Mouse (Mus musculus) G1E (cell line): ENCODE results near the gene Phactr3. TPM values are rescaled to one million over a fixed set of nuclear protein-coding genes. Genes with fewer than 3 reads are reported as not detected.

Experiments
- ATAC-seq: 2 replicates; pipeline ENCODE4 v1.8.0; 2016; ENCODE audit warnings: mild to moderate bottlenecking; ENCODE audit not compliant: insufficient number of reproducible peaks, poor library complexity, low FRiP score, severe bottlenecking; ENCODE audit errors: extremely low read depth
- DNase-seq: peaks from one replicate; pipeline ENCODE4 v3.0.0; 2012; ENCODE audit warnings: low spot score
- H3K27me3 ChIP-seq: 2 replicates; pipeline ENCODE4 v1.6.1; 2012; ENCODE audit warnings: mild to moderate bottlenecking, low read length, inconsistent platforms; ENCODE audit not compliant: insufficient read depth
- H3K36me3 ChIP-seq: replicated peaks from 2 replicates; pipeline ENCODE3; 2012; ENCODE audit warnings: mild to moderate bottlenecking, inconsistent platforms
- H3K4me1 ChIP-seq: 2 replicates; pipeline ENCODE4 v1.6.1; 2012; ENCODE audit warnings: low read depth, low read length, inconsistent platforms, mixed read lengths; ENCODE audit not compliant: insufficient read depth
- H3K4me3 ChIP-seq: 2 replicates; pipeline ENCODE4 v1.5.1; 2012; ENCODE audit warnings: low read depth, mild to moderate bottlenecking, inconsistent platforms, low read length, moderate library complexity, mixed read lengths
- H3K9me3 ChIP-seq: replicated peaks from 2 replicates; pipeline ENCODE4 v1.6.1; 2012; ENCODE audit warnings: inconsistent platforms
- CTCF ChIP-seq: IDR thresholded peaks from 2 replicates; pipeline ENCODE4 v1.5.1; 2012; ENCODE audit warnings: low read depth, low read length, inconsistent platforms, mixed read lengths
- GATA1 ChIP-seq: IDR thresholded peaks from 2 replicates; pipeline ENCODE4 v1.6.1; 2012; ENCODE audit warnings: borderline replicate concordance, low read length, inconsistent platforms, mixed read lengths
- GATA2 ChIP-seq: IDR thresholded peaks from 2 replicates; pipeline ENCODE4 v1.6.1; 2012; ENCODE audit warnings: low read depth, low read length, inconsistent platforms, borderline replicate concordance
- POLR2AphosphoS5 ChIP-seq: IDR thresholded peaks from 2 replicates; pipeline ENCODE4 v1.6.1; 2012; ENCODE audit warnings: low read depth, low read length, inconsistent platforms; ENCODE audit not compliant: insufficient replicate concordance
- TAL1 ChIP-seq: conservative IDR thresholded peaks from 2 replicates; pipeline ENCODE4 v1.6.1; 2012; ENCODE audit warnings: low read depth, low read length, inconsistent platforms, mixed read lengths
- polyA plus RNA-seq: library from polyadenylated mRNA; stranded (reverse); fragments of >175 nt; gene quantifications from 2 replicates; pipeline ENCODE4 v1.2.3, GENCODE M21; 2012
- total RNA-seq, 2 experiments: library from RNA; stranded (forward) in 1 of 2; stranded (reverse) in 1 of 2; fragments of 200-1000 nt in 1 of 2; fragments of >200 nt in 1 of 2; fragmentation: Nextera tagmentation in 1 of 2; gene quantifications; 2 replicates each; pipeline ENCODE4 v1.2.3; 2014 to 2017

Gene Phactr3
- total and polyA plus RNA-seq, 3 experiments: 0.05 TPM; not detected in 2

GRCm38 (mm10) chr2:178241374-178241773, 122.6 kb downstream of the Phactr3 start:
- no peak for DNase-seq
- no peak for ATAC-seq
- Histone ChIP-seq H3K9me3 (peaks cover 82% of the 10 kb centered on the region), H3K4me1 (no peaks in the 10 kb centered on the region), H3K27me3 (no peaks in the 10 kb centered on the region), H3K4me3 (no peak overlapping the region), H3K36me3 (no peaks in the 10 kb centered on the region)
- TF ChIP-seq CTCF: no peak
- TF ChIP-seq GATA2: no peak
- TF ChIP-seq POLR2AphosphoS5: no peak
- TF ChIP-seq GATA1: no peak
- TF ChIP-seq TAL1: no peak

DNA sequence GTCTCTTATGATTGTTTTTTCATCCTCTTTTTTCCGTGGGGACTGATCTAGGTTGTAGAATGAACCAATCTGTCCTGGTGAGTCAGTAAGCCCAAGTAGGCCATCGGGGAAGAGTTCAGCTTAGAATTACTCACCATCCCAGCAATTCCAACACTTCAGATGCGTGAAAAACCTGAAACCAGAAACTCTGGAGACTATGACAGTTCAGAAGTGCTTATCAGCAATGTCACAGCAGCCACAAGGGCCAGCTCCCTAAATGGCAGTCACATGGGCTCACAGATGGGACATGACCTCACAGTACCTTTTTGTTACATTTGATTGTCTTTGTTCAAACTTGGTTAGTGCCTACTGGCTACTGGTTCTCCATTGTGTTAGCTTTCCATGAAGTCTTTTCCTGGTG, 124.2 kb downstream of the Phactr3 start:
- no peak for DNase-seq

DNA sequence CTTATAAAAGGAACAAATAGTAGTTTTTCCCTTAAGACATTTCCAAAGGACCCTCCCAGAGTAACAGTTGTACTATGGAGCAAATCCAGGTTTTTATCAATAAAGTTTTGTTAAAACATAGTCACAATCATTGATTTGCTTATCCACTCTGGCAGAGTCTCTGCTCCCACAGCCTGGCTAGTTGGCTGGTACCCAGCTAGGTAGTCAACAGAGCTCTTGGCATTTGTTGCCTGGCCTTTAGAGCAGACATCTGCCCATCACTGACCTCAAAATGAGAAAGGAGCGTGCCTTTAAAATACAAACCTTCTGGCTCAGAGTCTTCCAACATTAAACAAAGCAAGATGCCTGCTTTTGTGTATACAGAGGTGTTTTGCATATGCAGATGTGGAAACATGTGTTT, 126.1 kb downstream of the Phactr3 start:
- TF ChIP-seq CTCF (no peak), GATA1 (no peak)
- Histone ChIP-seq H3K27me3 (no peaks in the 10 kb centered on the region), H3K4me1 (no peaks in the 10 kb centered on the region), H3K9me3 (peaks cover 86% of the 10 kb centered on the region), H3K36me3 (no peaks in the 10 kb centered on the region), H3K4me3 (no peak overlapping the region)
- DNase-seq: no peak
- ATAC-seq: no peak

More for the DNA sequence above, 124.2 kb downstream of the Phactr3 start:
- ATAC-seq: no peak
- Histone ChIP-seq H3K9me3 (peaks cover 87% of the 10 kb centered on the region), H3K4me3 (no peak overlapping the region), H3K36me3 (no peaks in the 10 kb centered on the region), H3K4me1 (no peaks in the 10 kb centered on the region), H3K27me3 (no peaks in the 10 kb centered on the region)
- no peak for TF ChIP-seq CTCF
- TF ChIP-seq POLR2AphosphoS5: no peak
- no peak for TF ChIP-seq TAL1
- TF ChIP-seq GATA1: no peak
- TF ChIP-seq GATA2: no peak

GRCm38 (mm10) chr2:178245841-178246240, 127.1 kb downstream of the Phactr3 start:
- DNase-seq (no peak), ATAC-seq (no peak)
- Histone ChIP-seq H3K36me3 (no peaks in the 10 kb centered on the region), H3K9me3 (peaks cover 86% of the 10 kb centered on the region), H3K4me1 (no peaks in the 10 kb centered on the region), H3K27me3 (no peaks in the 10 kb centered on the region), H3K4me3 (no peak overlapping the region)
- TF ChIP-seq CTCF: no peak

- no peaks in the 10 kb centered on the region for H3K4me1 ChIP-seq
- TF ChIP-seq POLR2AphosphoS5 (no peak), GATA1 (no peak)
- DNase-seq: no peak
- H3K36me3 ChIP-seq: no peaks in the 10 kb centered on the region
- H3K9me3 ChIP-seq: peaks cover 88% of the 10 kb centered on the region
- no peak overlapping the region for H3K4me3 ChIP-seq
- ATAC-seq: no peak
- H3K27me3 ChIP-seq: no peaks in the 10 kb centered on the region
Observed at GRCm38 (mm10) chr2:178246767-178247166, 128.0 kb downstream of the Phactr3 start.

DNA sequence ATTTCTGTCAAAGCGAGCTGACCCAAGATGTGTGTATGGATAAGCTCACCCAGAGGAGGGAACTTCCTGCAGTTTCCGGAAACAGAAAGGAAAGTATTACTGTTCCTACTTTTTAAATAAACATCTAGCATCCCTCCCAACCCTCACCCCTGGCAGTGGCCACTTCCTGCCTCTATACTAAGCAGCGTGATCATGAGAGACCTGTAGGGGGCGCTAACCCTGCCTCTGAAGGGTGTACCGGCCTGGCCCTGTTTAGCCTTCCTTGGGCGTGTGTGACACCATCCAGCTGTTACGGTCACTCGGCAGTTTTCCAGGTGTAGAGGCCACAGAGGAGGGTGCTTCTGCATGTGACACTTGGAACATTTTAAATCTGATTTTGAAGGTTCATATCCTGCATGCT, 128.5 kb downstream of the Phactr3 start:
- Histone ChIP-seq H3K27me3 (no peaks in the 10 kb centered on the region), H3K4me3 (no peak overlapping the region), H3K9me3 (peaks cover 89% of the 10 kb centered on the region), H3K36me3 (no peaks in the 10 kb centered on the region), H3K4me1 (no peaks in the 10 kb centered on the region)
- TF ChIP-seq GATA2 (no peak), GATA1 (no peak), TAL1 (no peak), CTCF (no peak), POLR2AphosphoS5 (no peak)
- DNase-seq (no peak), ATAC-seq (no peak)

DNA sequence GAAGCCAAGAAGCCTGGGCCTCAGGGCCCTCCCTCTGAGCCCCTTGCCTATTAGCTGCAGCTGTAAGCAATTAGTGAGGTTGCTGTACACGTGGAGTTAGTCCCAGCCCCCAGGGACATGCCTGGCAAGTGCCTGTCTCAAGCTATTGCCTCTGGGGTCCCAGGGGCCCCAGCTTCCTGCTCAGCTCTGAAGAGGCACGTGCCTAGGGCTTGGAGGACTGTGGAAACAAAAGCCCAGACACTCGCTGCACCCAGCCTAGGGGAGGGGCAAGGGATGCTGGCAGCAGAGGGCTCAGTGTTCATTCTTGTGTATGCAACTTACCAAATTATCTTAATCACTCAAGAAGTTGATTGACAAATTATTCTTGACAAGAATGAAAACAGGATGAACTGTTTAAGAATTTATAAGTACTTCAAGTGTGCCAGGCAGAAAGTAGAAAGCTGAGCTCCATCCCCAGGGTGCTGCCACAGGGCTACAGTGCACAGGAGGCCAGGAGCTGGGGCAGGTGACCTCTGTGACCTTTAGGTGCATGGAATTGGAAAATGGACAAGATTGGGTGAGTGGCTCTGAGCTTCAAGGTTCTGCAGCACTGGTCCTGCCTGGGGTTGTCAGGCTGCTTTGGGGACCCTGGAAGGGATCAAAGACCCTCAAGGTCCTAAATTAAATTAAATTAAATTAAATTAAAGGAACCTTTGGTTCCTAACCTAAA, 138.5 kb downstream of the Phactr3 start:
- H3K27me3 ChIP-seq: no peaks in the 10 kb centered on the region
- no peak for TF ChIP-seq GATA1
- no peak for TF ChIP-seq CTCF
- TF ChIP-seq POLR2AphosphoS5: no peak
- TF ChIP-seq TAL1: no peak
- no peak for TF ChIP-seq GATA2
- peaks cover 88% of the 10 kb centered on the region for H3K9me3 ChIP-seq
- ATAC-seq (no peak), DNase-seq (no peak)
- H3K36me3 ChIP-seq: no peaks in the 10 kb centered on the region
- no peaks in the 10 kb centered on the region for H3K4me1 ChIP-seq
- H3K4me3 ChIP-seq: no peak overlapping the region
